Mouse (Mus musculus) CH12F3 (cell line): ENCODE data around the gene Paqr5.

ENCODE experiments used
- in situ Hi-C: fragments of 300-500 bp; cut with MboI; formaldehyde crosslinking; loops from 2 replicates; pipeline ENCODE4 v1.14.3; 2020; ENCODE audit warnings: low sequenced_read_pairs

The Paqr5 gene

GRCm38 (mm10) chr9:62013316-62014097 lies 13.1 kb downstream of the Paqr5 start:
- in situ Hi-C loops: no loop called here

- in situ Hi-C loops: no loop called here
These were observed 18.3 kb downstream of the Paqr5 start for GRCm38 (mm10) chr9:62008360-62008759.

- in situ Hi-C loops: no loop called here
These were observed 19.6 kb downstream of the Paqr5 start for GRCm38 (mm10) chr9:62007028-62007427.

- in situ Hi-C loops: no loop called here
These were observed 23.0 kb downstream of the Paqr5 start for GRCm38 (mm10) chr9:62003611-62004010.

GRCm38 (mm10) chr9:61999653-62000420 lies 26.8 kb downstream of the Paqr5 start:
- in situ Hi-C loops: no loop called here

- in situ Hi-C loops: no loop called here
These were observed 28.8 kb downstream of the Paqr5 start for GRCm38 (mm10) chr9:61997860-61998259.

GRCm38 (mm10) chr9:61991158-61991557 lies 35.5 kb downstream of the Paqr5 start:
- in situ Hi-C loops: no loop called here

- in situ Hi-C loops: no loop called here
These were observed 35.9 kb downstream of the Paqr5 start for GRCm38 (mm10) chr9:61990738-61991137.

GRCm38 (mm10) chr9:61986055-61986454 lies 40.6 kb downstream of the Paqr5 start:
- in situ Hi-C loops: no loop called here

GRCm38 (mm10) chr9:61985183-61985863 lies 41.3 kb downstream of the Paqr5 start:
- in situ Hi-C loops: no loop called here

- in situ Hi-C loops: no loop called here
These were observed 43.6 kb downstream of the Paqr5 start for GRCm38 (mm10) chr9:61982940-61983620.

- in situ Hi-C loops: no loop called here
These were observed 44.8 kb downstream of the Paqr5 start for GRCm38 (mm10) chr9:61981876-61982275.

GRCm38 (mm10) chr9:61979983-61980382 lies 46.7 kb downstream of the Paqr5 start:
- in situ Hi-C loops: no loop called here

GRCm38 (mm10) chr9:61977258-61977945 lies 49.3 kb downstream of the Paqr5 start:
- in situ Hi-C loops: no loop called here

GRCm38 (mm10) chr9:61972031-61972430 lies 54.6 kb downstream of the Paqr5 start:
- in situ Hi-C loops: no loop called here

GRCm38 (mm10) chr9:61971045-61971444 lies 55.6 kb downstream of the Paqr5 start:
- in situ Hi-C loops: no loop called here

- in situ Hi-C loops: no loop called here
These were observed 59.3 kb downstream of the Paqr5 start for GRCm38 (mm10) chr9:61967357-61967756.

- in situ Hi-C loops: no loop called here
These were observed 60.7 kb downstream of the Paqr5 start for GRCm38 (mm10) chr9:61965987-61966386.

GRCm38 (mm10) chr9:61965411-61965930 lies 61.2 kb downstream of the Paqr5 start:
- in situ Hi-C loops: no loop called here

GRCm38 (mm10) chr9:61963356-61963755 lies 63.3 kb downstream of the Paqr5 start:
- in situ Hi-C loops: no loop called here
